8 mouse cellular contexts compared by ENCODE assay signal in the genomic region with DNA sequence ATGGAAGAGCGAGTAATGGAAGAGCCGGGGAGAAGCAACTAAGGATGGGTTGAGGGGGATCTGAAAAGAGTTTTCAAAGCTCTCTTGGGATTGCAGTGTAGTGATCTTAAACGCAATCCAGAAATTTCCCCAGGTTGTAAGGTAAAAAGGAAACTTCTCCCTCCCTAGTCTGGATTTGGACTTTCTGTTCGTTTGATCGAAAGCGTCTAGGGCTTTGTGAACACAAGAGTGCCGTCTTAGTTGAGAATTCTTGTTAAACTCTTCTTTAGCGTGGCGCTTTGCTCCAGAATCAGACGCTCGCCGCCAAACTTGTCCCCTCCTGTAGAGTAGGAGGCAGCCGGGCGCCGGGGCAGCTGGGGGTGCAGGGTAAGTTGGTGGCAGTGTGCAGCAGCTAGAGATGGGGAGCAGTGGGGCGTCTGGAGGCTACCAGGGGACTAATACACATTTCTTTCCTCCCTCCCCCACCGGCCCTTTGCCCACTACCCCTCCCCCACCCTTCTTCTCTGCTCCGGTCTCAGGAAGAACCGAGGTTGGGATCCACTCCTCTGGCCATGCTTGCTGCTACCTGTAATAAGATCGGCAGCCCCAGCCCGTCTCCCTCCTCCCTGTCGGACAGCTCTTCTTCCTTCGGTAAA. TPM values are rescaled to one million over a fixed set of nuclear protein-coding genes. Genes with fewer than 3 reads are reported as not detected.
DNase-seq lines count a peak whose midpoint lies in the region; ATAC-seq lines count a peak whose summit lies in the region.

No protein-coding gene starts in this region.

- peaks cover 32% of the 10 kb centered on the region for H3K4me1 ChIP-seq in kidney, embryonic 15.5 days
- peaks cover 27% of the 10 kb centered on the region for H3K4me1 ChIP-seq in embryonic facial prominence, embryonic 13.5 days
- H3K4me1 ChIP-seq in intestine, embryonic 14.5 days (replicated peaks; ENCODE audit: control insufficient read depth, insufficient read depth, low read length): peaks cover 6% of the 10 kb centered on the region; the same call in 1 of the 2 replicates
- peaks cover 30% of the 10 kb centered on the region for H3K4me1 ChIP-seq in neural tube, embryonic 12.5 days

- H3K27me3 ChIP-seq in kidney, embryonic 15.5 days: peaks cover 92% of the 10 kb centered on the region
- peaks cover 93% of the 10 kb centered on the region for H3K27me3 ChIP-seq in embryonic facial prominence, embryonic 13.5 days
- H3K27me3 ChIP-seq in intestine, embryonic 14.5 days (replicated peaks; ENCODE audit: control insufficient read depth, insufficient read depth, low read length): peaks cover 96% of the 10 kb centered on the region
- peaks cover 84% of the 10 kb centered on the region for H3K27me3 ChIP-seq in neural tube, embryonic 12.5 days (replicated peaks)

- peak overlapping the region; percentile 53 for H3K4me2 ChIP-seq in kidney, embryonic 15.5 days
- H3K4me2 ChIP-seq in embryonic facial prominence, embryonic 13.5 days: peak overlapping the region; percentile 67
- peak overlapping the region; percentile 39 for H3K4me2 ChIP-seq in intestine, embryonic 14.5 days (ENCODE audit: low read length)
- peak overlapping the region; percentile 68 for H3K4me2 ChIP-seq in neural tube, embryonic 12.5 days (replicated peaks)

- no peak overlapping the region for H3K27ac ChIP-seq in kidney, embryonic 15.5 days
- H3K27ac ChIP-seq in embryonic facial prominence, embryonic 13.5 days: peak overlapping the region; percentile 39
- no peak overlapping the region for H3K27ac ChIP-seq in intestine, embryonic 14.5 days (ENCODE audit: low read depth)
- no peak overlapping the region for H3K27ac ChIP-seq in neural tube, embryonic 12.5 days

- under 1% methylated on average over 23 of the region's 23 CpGs for WGBS in kidney, embryonic 15.5 days
- 1% methylated on average over 23 of the region's 23 CpGs for WGBS in embryonic facial prominence, embryonic 13.5 days
- 1% methylated on average over 23 of the region's 23 CpGs for WGBS in intestine, embryonic 14.5 days
- WGBS in neural tube, embryonic 12.5 days: 1% methylated on average over 23 of the region's 23 CpGs

- H3K9me3 ChIP-seq in kidney, embryonic 15.5 days (replicated peaks): no peaks in the 10 kb centered on the region
- H3K9me3 ChIP-seq in embryonic facial prominence, embryonic 13.5 days: no peaks in the 10 kb centered on the region
- H3K9me3 ChIP-seq in intestine, embryonic 14.5 days (ENCODE audit: control insufficient read depth, low read length): no peaks in the 10 kb centered on the region
- no peaks in the 10 kb centered on the region for H3K9me3 ChIP-seq in neural tube, embryonic 12.5 days

- no peak for DNase-seq in kidney, postnatal 4 days
- peak; percentile 69 for DNase-seq in intestine, embryonic 14.5 days (ENCODE audit: low spot score)
- no peak for DNase-seq in left cerebral cortex, adult 18-20 months (ENCODE audit: low spot score in 2 of 2)
- no peak for DNase-seq in layer of hippocampus, adult 9-11 months
- no peak for DNase-seq in cerebellum, adult 8-10 months

- H3K4me3 ChIP-seq in kidney, embryonic 15.5 days (replicated peaks): peak overlapping the region; percentile 34
- peak overlapping the region; percentile 45 for H3K4me3 ChIP-seq in embryonic facial prominence, embryonic 13.5 days
- H3K4me3 ChIP-seq in intestine, embryonic 14.5 days (ENCODE audit: low read depth, low read length): peak overlapping the region; percentile 12
- peak overlapping the region; percentile 38 for H3K4me3 ChIP-seq in neural tube, embryonic 12.5 days

- H3K36me3 ChIP-seq in kidney, embryonic 15.5 days: no peaks in the 10 kb centered on the region
- H3K36me3 ChIP-seq in embryonic facial prominence, embryonic 13.5 days: no peaks in the 10 kb centered on the region
- H3K36me3 ChIP-seq in intestine, embryonic 14.5 days (ENCODE audit: control insufficient read depth, insufficient read depth, low read length): no peaks in the 10 kb centered on the region
- H3K36me3 ChIP-seq in neural tube, embryonic 12.5 days: no peaks in the 10 kb centered on the region

- no peak for ATAC-seq in kidney, embryonic 15.5 days (replicated peaks; ENCODE audit: low FRiP score)
- peak; percentile 43; the same call in 1 of the 2 replicates for ATAC-seq in embryonic facial prominence, embryonic 13.5 days (ENCODE audit: insufficient number of reproducible peaks, insufficient read depth, low FRiP score, low TSS enrichment, low read depth)
- ATAC-seq in intestine, embryonic 14.5 days (replicated peaks; ENCODE audit: low FRiP score, low TSS enrichment, low read depth): no peak
- peak; percentile 4; the same call in 1 of the 2 replicates for ATAC-seq in neural tube, embryonic 12.5 days (ENCODE audit: low FRiP score, low read depth)

- H3K9ac ChIP-seq in kidney, embryonic 15.5 days: no peak overlapping the region
- H3K9ac ChIP-seq in embryonic facial prominence, embryonic 13.5 days: peak overlapping the region; percentile 65
- H3K9ac ChIP-seq in intestine, embryonic 14.5 days (ENCODE audit: low read length): no peak overlapping the region
- peak overlapping the region; percentile 61 for H3K9ac ChIP-seq in neural tube, embryonic 12.5 days

RNA-seq across cellular contexts. Expression of a gene that starts 1.8 kb away (rescaled TPM):
- not detected in 2 replicates for polyA plus RNA-seq in kidney, embryonic 15.5 days (2015; fragmentation: Nextera tagmentation; extraction: Ambion mirVana)
- polyA plus RNA-seq in embryonic facial prominence, embryonic 13.5 days (2015; fragmentation: Nextera tagmentation; extraction: Ambion mirVana): 3.2 and 5.2 TPM in 2 replicates
- polyA plus RNA-seq in intestine, embryonic 14.5 days (2014; fragmentation: Nextera tagmentation; extraction: Ambion mirVana): not detected in 2 replicates
- polyA plus RNA-seq in neural tube, embryonic 12.5 days (2016; fragmentation: Nextera tagmentation; extraction: Ambion mirVana): 6.3 and 7.4 TPM in 2 replicates
- 1 to 10 TPM; 1.7 to 1.9 TPM for total RNA-seq in left cerebral cortex, adult 18-20 months (2021)

Comparison
In these comparisons a context has a peak if more than half of its experiments do, and no peak if none do; other contexts are left out.
1. ATAC-seq: peak in embryonic facial prominence, embryonic 13.5 days (single experiment) and neural tube, embryonic 12.5 days (single experiment); none in kidney, embryonic 15.5 days (single experiment) and intestine, embryonic 14.5 days (single experiment).
2. H3K9ac ChIP-seq: peak in embryonic facial prominence, embryonic 13.5 days (single experiment) and neural tube, embryonic 12.5 days (single experiment); none in kidney, embryonic 15.5 days (single experiment) and intestine, embryonic 14.5 days (single experiment).
3. Peak in every context shown above with its lines, with median percentiles within 50 percentile points of each other: H3K4me2 ChIP-seq and H3K4me3 ChIP-seq.